Mouse (Mus musculus) G1E (cell line): ENCODE measurements around the gene Pik3c2b.

Experiments
- CTCF ChIP-seq: IDR thresholded peaks from 2 replicates; pipeline ENCODE4 v1.5.1; 2012; ENCODE audit warnings: low read depth, low read length, inconsistent platforms, mixed read lengths
- TAL1 ChIP-seq: conservative IDR thresholded peaks from 2 replicates; pipeline ENCODE4 v1.6.1; 2012; ENCODE audit warnings: low read depth, low read length, inconsistent platforms, mixed read lengths

DNA sequence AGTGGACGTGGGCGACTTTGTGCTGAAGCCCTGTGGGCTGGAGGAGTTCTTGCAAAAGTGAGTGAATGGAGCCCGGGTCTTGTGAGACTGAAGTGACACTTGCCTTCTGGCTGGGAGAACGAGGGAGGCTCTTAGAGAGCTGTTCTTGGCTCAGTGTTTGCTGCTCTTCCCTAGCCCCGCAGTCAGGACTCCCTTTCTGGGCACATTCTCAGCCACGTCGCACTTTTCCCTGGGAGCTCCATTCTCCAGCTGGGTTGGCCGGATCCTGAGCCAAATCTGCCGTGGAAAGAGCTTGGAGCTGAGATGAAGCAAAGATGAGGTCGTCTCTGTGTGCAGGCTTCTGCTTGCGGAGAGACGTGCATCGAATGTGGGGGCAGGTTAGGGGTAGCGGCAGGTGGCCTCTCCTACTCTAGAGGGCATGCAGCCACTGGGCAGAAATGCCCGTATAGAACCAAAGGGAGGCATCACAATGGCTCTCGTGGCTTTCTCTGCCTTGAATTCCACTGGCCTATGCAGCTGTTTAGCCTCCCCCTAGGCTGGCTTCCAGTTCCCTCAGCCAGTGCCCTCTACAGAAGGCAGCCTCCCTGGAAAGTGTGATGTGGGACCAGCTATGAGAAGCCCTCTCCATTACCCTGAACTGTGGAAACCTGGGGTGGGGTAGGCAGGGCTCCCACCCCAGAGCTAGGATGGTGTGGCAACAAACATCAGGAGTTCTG is 26.4 kb downstream of the Pik3c2b start:
- TF ChIP-seq CTCF (no peak), TAL1 (no peak)
